Mouse (Mus musculus) layer of hippocampus, adult 2 months (tissue): ENCODE results near the gene Paqr7. TPM values are rescaled to one million over a fixed set of nuclear protein-coding genes. Genes with fewer than 3 reads are reported as not detected.

Source experiments
- DNase-seq, 2 experiments: peaks; one replicate each; pipeline ENCODE4 v3.0.0; 2022; ENCODE audit warnings: low spot score in 2 of 2
- H3K27ac ChIP-seq: fragments of 200-600 bp; 2 replicates; pipeline ENCODE4 v1.8.1; 2022
- H3K4me3 ChIP-seq: fragments of 200-600 bp; 2 replicates; pipeline ENCODE4 v1.8.1; 2022; ENCODE audit warnings: mild to moderate bottlenecking
- CTCF ChIP-seq: fragments of 200-600 bp; conservative IDR thresholded peaks from 2 replicates; pipeline ENCODE4 v1.8.1; 2022; ENCODE audit warnings: antibody characterized with exemption, mild to moderate bottlenecking, moderate library complexity
- total RNA-seq, 2 experiments: library from RNA; stranded (reverse); gene quantifications; 2 replicates each; pipeline ENCODE4 v1.2.3; 2021

The Paqr7 gene
- total RNA-seq, 2 experiments from 2014 or later, result 60.2 to 64.7 TPM

DNA sequence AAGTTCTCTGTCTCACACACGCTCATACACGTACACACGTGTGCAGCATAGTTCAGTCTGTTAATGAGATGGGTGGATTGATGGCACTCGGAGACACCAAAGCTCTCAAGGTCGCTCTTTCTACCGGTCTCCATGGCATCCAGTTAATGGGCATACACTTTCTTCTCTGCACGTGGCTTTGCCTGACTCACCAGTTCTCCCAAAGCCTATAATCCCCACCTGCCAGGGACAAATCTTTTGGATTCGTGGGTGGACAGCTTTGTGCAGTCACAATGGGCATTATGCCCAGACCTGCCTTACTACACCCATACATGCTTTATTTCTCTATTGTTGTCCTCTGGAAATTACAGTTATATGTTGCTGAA, 39.3 kb downstream of the Paqr7 start:
- peak; percentile 39 to 67 for DNase-seq
- H3K4me3 ChIP-seq, result peak overlapping the region; percentile 92
- H3K27ac ChIP-seq, result peak overlapping the region; percentile 91
- TF ChIP-seq CTCF, result no peak

DNA sequence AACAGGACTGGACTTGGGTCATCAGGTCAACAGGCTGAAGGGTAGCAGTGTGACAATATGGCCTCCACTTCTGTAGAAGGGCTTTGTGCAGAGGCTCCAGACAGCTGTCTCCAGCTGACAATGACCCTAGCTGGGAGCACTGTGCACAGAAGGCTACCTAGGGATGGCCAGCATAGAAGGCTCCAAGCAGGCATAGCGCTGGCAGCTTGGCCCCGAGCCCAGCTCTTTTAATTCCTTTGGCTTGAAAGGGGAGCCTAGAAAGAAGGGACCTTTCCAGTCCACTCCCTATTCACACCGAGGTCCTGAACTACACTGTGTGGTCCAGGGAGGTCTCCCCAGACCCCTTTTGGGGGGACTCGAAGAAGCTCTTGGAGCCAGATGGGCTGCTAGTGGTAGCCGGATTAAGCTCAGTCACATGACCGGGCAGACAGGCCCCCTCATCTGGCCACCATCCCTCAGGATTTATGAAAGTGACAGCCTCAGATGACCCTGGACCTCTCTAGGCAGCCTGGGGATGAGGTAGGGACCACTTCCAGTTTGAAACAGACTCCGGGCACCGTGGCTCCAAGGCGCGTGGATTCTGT, 42.6 kb downstream of the Paqr7 start:
- TF ChIP-seq CTCF, result no peak
- no peak for DNase-seq
- H3K4me3 ChIP-seq, result no peak overlapping the region
- no peak overlapping the region for H3K27ac ChIP-seq

DNA sequence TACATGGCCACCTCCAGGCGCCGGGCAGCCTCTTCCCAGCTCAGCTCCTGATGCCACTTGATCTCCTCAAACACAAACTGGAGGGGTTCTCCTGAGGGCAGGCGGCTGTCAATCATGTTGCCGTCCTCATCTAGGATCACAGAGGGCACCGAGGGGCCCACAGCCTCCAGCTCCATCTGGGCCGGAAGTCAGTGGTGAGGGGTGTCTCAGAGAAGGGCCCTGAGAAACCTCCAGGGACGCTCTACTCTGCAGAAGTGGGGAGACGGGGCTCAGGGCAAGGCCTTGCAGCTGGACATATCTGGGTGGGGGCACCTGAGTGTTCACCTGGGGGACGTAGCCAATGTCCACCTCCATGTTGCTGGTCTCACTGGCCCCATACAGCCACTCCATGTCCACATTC, 46.2 kb downstream of the Paqr7 start:
- no peak overlapping the region for H3K27ac ChIP-seq
- H3K4me3 ChIP-seq, result no peak overlapping the region
- TF ChIP-seq CTCF, result no peak
- no peak for DNase-seq

DNA sequence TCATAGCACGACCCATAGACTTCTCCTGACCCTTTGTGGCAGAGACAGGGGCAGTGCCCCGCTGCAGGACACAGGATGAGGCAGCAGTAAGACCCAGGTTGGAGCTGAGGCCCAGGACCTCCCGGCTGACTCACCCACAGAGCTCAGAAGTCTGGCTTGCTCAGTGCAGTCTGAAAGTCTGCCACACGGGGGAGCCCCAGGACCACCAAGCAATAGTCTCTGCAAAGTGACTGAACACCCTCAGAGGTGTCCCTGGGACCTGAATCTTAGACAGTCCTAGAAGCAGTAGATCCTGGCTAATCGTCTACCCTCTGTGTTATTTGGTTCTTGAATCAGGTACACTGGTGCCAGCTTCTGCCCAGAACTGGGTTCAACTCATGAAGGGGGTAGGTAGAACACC, 46.8 kb downstream of the Paqr7 start:
- peak; percentile 99 for TF ChIP-seq CTCF
- peak; percentile 86 to 97 for DNase-seq
- Histone ChIP-seq H3K4me3 (no peak overlapping the region), H3K27ac (no peak overlapping the region)

DNA sequence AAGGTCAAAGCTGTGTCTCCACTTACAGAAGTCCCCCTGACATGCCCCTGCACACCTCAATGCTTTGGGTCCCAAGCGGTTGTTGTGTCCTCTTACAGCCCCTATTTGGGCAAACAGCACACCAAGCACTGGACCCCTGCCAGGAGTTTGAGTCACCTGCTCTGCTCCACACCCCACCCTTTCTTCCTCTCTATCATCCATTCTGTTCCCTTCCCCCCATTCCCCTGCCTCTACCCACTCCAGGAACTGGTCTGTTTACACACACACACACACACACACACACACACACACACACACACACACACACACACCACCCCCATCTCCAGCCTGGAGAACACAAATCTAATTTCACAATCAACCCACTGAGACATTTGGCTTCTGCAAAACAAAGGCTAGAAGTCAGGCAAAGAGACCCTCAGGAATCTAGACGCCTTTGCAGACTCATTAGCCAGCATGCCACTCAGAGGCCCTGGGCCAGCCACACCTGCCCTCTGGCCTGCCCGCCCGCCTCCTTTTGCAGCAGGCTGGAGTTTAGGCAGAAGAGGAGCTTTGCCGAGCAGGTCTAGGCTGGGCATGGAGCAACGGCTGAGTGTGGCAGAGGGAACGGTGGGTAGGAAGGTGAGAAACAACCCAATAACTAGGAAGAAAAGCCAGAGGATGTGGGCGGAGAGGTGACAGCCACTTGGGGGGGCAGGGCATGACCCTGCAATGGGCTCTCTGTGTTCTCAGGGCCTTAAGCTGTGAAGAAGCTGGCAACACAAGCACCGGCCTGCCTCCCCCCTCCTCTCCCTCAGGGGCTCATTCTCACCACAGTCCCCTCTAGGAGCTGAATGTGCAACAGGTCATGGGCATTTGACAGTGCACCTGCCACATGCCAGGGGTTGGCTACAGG, 50.6 kb downstream of the Paqr7 start:
- no peak overlapping the region for H3K4me3 ChIP-seq
- no peak for DNase-seq
- peak overlapping the region; percentile 48; the same call in 1 of the 2 replicates for H3K27ac ChIP-seq
- TF ChIP-seq CTCF, result no peak

DNA sequence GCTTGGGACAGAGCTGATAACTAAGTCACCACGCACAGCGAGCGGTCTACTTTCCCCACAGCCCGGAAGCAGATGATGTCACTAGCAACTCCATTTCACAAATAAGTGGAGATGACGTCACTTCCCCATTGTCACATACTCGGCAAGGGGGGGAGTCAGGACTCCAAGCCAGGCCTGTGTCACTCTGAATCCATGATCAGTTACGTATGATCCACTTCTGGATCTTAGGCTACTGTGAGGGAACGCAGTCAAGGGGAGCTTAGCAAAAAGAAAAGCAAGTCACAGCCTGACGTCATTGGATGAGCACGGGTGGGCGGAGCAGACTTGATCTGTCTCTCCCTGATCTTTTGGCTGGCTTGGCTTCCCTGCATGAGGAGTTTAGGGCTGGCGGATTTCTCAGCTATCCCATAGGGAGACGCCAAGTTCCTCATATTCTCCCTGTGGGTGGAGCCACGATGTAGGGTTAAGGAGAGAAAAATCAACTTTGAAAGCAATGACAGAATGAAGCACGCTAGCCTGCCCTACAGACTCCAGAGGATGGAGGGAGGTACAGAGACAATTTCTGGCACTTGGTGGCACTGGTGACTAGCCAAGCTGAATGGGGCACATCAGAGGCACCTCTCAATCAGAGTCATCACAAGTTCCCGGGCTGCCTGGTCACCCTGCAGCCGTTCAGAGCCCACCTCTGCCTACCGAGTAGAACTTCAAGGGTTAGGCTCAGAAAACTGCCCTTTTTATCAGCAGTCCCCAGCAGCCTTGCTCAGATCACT, 51.9 kb downstream of the Paqr7 start:
- no peak overlapping the region for H3K4me3 ChIP-seq
- DNase-seq, result no peak
- TF ChIP-seq CTCF, result peak; percentile 24
- no peak overlapping the region for H3K27ac ChIP-seq

DNA sequence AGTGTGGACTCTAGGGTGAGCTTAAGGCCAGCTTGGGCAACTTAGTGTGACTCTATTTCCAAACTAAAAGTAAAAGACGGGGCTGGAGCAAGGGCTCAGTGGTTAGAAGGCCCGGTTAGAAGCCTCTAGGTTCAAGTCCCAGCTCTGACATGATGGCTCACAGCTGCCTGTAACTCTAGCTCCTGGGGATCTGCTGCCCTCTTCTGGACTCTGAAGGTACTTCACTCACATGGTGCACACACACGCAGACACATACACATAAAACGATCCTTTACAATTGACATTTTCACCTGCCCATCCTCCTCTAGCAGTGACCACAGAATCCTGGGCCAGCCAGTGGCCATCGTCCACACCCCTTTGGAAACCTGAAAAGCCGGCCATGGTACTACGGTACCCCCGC, 53.4 kb downstream of the Paqr7 start:
- peak; percentile 64 for TF ChIP-seq CTCF
- DNase-seq, result no peak
- Histone ChIP-seq H3K27ac (no peak overlapping the region), H3K4me3 (no peak overlapping the region)

DNA sequence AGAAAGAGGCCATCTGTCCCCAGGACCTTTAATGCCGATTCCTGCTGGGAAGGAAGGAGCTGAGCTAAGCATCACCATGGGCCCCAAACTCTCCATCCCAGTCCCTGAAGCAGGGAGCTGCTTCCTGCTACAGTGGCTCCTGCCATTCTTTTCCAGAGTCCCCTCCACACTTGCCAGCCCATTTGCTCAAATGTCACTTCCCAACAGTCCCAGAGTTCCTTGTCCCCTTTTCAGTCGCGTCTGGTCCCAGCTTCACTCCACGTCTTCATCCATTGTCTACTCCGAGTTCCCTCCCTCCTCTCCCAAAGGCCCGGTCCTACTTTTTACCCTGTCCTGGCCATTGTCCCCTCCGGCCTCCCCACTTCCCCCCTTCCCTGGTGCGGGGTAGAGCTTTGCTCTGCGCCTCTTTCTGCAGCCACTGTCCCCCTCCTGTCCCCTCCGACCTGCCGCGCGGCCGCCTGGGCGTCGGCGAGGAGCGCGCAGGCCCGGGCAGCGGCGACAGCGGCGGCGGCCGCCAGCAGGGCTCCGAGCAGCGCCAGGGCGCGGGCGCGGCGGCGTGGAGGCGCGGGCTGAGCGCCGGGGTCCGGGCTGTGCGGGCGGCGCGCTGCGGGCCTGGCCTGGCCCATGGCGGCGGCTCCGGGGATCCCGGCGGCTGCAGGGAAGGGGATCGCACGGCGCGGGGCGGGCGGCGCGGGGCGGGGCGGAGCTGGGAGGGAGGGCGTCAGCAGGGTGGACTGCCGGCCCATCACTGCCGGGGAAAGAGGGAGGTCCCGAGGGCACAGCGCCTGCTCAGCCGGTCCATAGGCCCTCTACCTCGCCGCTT, 55.2 kb downstream of the Paqr7 start, which contains the start of gene Selenon:
Gene Selenon, minus strand, starts transcription at position 673 of the 823 bp plus-strand sequence.
- no peak for TF ChIP-seq CTCF
- H3K4me3 ChIP-seq, result peak within 1 kb of the TSS; percentile 64
- DNase-seq, result peak; percentile 39 to 40
- H3K27ac ChIP-seq, result peak within 1 kb of the TSS; percentile 72; the same call in 1 of the 2 replicates

DNA sequence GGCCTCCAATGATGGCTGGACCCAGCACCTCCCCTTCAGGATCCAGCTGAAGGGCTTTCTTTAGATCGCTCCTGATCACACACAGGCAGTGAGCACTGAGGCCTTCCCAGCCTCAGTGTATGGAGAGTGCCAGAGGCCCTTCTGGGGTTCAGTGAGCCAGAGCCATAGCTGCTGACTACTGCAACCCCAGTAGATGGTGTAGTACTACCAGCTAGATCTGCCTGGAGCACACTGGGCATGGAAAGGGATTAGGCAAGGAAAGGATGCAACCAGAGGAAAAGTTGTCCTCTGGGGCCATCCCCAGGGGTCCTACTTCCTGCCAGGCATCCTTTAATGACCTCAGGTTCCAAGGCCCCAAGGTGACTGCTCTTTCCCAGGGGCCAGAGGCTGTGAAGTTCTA, 57.1 kb downstream of the Paqr7 start:
- Histone ChIP-seq H3K4me3 (no peak overlapping the region), H3K27ac (no peak overlapping the region)
- peak; percentile 72 for TF ChIP-seq CTCF
- DNase-seq, result no peak

DNA sequence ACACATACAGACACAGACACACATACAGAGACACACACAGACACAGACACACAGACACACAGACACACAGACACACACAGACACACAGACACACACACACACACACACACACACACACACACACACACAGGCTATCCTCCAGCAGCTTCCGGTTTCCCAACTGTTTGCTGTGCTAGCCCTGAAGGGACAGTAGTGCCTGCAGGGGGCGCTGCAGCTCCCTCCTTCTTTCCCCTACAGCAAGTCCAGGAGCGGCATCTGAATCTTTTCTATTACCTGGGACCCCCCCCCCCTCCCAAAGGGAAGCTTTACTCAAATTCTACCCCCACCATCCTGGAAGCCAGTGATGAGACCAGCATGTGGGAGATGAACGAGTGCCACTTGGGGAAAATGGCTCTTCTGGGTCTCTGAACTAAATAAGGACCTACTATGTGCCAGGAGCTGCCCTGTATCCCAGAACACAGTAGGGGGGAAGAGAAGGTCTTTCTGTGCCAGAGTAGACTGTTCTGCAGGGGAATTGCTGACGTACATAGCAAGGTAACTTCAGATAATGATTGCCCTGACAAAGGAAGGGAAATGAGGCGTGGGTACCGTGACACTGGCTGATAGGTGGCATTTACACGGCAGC, 59.6 kb downstream of the Paqr7 start:
- TF ChIP-seq CTCF, result peak; percentile 65
- no peak for DNase-seq
- Histone ChIP-seq H3K4me3 (no peak overlapping the region), H3K27ac (no peak overlapping the region)

DNA sequence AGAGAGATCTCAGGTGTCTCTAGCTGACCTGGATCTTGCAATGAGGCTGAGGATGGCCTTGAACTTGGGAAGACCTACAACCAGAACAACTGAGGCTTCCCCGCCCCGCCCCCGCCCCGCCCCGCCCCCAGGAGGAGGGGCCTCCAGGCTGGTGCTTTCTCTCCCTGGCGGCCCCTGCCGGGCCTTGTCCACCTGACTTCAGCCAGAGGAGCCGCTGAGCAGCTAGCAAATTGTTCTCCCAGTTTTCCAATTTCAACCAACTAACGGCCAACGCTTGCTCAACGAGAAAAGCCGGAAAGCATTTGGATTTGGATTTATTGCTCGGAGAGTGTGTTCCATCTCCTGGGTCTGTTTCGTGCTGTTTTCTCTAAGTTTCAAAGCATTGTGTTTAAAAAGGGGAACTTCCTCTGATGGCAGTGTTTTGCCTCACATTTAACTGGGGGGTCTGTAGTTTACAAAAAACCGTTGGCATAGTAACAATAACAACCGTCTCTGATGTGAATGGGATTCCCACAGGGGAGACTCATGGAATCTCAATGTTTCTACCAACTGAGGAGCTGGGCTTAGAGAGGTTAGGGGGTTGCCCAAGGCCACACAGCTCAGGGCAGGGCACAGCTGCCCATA, 61.2 kb downstream of the Paqr7 start:
- no peak for DNase-seq
- peak; percentile 22 for TF ChIP-seq CTCF
- H3K4me3 ChIP-seq, result no peak overlapping the region
- peak overlapping the region; percentile 28; the same call in 1 of the 2 replicates for H3K27ac ChIP-seq

DNA sequence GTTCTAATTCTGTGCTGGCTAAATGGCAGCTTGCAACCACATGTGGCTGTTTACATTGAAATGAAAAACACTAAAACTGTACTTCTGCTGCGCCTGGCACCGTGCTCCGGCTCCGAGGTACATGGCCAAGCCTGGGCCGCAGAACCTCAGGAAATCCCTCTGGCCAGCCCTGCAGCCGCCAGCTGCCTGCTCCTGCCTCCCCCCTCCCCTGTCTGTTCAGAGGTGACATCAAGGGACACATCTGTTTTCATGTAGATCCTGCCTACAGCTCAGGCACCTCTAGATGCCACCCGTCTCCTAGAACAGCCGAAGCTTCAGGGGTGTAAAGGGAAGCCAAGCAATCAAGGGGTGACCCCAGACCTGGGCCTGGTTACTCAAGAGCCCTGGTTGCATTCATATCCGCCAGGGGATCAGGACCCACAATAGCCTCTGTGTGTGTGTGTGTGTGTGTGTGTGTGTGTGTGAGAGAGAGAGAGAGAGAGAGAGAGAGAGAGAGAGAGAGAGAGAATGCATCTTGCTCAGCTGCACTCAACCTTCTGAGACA, 62.1 kb downstream of the Paqr7 start:
- no peak overlapping the region for H3K4me3 ChIP-seq

More for the DNA sequence above, 62.1 kb downstream of the Paqr7 start:
- TF ChIP-seq CTCF, result no peak
- no peak overlapping the region for H3K27ac ChIP-seq
- no peak for DNase-seq
